Mouse (Mus musculus): ENCODE data around the gene 4931406P16Rik. TPM values are rescaled to one million over a fixed set of nuclear protein-coding genes. Genes with fewer than 3 reads are reported as not detected.
"Not testable (repeated sequence)": the region's sequence is repeated elsewhere in the genome, so short reads cannot be mapped to it uniquely, and the experiment has no call there.

4931406P16Rik gene
- 10 to 100 TPM; 44.7 to 50.9 TPM for total RNA-seq (2021)
- long read RNA-seq, experiment 1, full-length matches to known transcripts = 3 of 13 reads
- long read RNA-seq, experiment 1, partial matches to known transcripts = 7 of 13 reads
- long read RNA-seq, experiment 1, other reads (novel, unspliced or antisense) = 3 of 13 reads
- long read RNA-seq, experiment 2, full-length matches to known transcripts = 3 of 8 reads
- long read RNA-seq, experiment 2, partial matches to known transcripts = 1 of 8 reads
- long read RNA-seq, experiment 2, other reads (novel, unspliced or antisense) = 4 of 8 reads

DNA sequence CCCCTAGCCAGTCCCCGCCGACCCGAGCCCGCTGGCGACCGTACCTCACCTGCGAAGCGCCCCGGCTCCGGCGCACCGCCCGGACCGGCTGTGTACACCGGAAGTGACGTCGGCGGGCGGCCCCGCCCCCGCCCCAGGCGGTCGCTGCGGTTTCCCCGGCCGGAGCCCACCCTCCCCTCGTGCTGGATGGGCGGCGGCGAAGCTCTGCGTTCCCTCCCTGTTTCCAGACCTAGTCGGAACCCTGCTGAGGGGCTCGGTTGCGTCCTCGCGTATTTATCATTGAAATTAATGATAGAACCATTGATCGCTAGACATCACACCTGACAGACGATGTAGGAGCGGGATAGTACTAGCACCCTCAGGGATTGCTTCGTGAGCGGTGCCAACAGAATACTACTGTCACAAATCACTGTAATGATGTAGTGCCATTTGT, at the start of gene 4931406P16Rik:
TSS of gene 4931406P16Rik (minus strand) at position 109 of the 433 bp plus-strand sequence.
- DNase-seq (ENCODE audit: low spot score in 2 of 2) = peak; percentile 85 to 87

GRCm38 (mm10) chr7:34355629-34356028, 42.3 kb upstream of the 4931406P16Rik start:
- peak in 1 of 2 experiments; percentile 22 for DNase-seq (ENCODE audit: low spot score in 2 of 2)

- no peak for DNase-seq (ENCODE audit: low spot score in 2 of 2)
These were observed 38.6 kb upstream of the 4931406P16Rik start for GRCm38 (mm10) chr7:34351997-34352396.

DNA sequence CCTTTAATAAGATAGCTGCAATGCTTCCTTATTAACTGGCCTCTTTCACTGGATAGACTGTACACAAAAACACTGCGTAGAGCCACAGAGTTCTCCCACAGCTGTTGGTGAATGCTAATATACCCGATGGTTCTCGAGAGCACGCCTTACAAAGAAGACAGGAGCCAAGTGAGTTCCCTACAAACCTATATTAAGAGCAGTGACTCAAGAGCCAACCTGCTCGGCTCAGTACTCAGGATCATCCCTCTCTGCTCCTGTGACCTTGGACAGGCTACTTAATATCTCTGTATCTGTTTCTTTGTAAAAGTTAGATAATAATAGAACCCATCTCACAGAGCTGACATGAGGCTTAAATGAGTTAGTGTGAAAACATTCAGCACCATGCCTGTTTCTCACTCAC, 36.8 kb upstream of the 4931406P16Rik start:
- no peak for DNase-seq (ENCODE audit: low spot score in 2 of 2)

DNA sequence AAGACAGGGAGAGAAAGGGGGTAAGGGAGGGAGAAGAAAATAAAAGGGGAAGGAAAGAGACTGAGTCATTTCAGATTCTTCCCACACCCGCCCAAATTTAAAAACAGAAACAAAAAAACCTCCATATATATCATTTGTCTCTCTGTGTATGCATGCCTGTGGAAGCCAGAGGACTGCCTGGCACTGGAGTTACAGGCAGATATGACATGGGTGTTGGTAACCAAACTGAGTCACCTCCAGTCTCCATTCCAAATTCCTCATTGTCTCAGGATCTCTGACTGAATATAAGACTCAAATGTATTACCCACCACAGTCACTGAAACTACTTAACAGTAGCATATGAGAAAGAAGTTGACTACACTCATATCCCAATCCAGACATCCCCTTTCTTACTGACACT, 34.7 kb upstream of the 4931406P16Rik start:
- DNase-seq (ENCODE audit: low spot score in 2 of 2) = no peak

DNA sequence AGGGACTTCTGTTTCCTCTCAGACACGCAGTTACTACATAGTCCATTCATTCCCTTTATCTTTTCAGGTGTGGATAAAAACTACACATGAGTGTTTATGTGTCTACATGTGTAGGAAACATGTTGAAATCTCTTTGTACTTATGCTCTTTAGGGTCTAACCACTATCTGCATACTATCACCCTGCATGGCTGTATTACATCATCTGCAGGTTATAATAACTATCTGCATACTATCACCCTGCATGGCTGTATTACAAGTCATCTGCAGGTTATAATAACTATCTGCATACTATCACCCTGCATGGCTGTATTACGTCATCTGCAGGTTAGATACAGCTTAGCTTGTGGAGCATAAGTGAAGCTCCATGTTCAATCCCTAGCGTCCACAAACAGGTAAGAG, 33.7 kb upstream of the 4931406P16Rik start:
- no peak for DNase-seq (ENCODE audit: low spot score in 2 of 2)

GRCm38 (mm10) chr7:34346505-34346904, 33.2 kb upstream of the 4931406P16Rik start:
- DNase-seq (ENCODE audit: low spot score in 2 of 2) = no peak

DNA sequence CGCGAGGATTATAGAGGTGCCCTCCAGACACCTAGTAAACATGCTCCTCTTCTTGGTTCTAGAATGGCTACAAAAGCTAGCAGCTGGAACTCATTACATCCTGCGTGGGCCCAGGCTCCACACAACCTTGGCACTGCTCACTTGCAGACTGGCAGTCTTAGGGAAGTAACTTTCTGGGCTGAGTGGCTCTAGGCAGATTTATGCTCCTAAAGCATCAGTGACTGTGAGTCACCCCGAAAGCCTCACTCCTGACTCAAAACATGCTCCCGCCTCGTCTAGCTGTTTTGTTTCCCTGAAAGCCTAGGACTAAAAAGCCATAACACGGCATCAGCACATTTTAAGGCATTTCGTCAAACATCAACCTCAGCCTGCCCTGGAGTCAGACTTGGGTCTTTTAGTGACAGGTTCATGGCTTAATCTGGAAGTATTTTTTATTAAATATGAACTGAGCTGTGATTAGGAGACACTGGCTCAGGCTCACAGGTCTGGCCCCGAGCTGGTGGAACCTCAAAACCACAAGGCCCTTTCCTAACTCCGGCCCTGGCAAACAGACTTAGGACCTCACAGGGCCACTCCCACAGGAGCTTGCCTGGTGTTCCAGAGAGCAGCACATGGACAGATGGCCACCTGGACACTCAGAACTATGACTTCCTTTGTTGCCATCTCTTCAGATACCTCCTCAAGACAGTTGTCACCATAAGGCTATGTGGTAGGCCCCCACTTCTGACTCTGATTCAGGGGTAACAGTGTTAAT, 28.9 kb upstream of the 4931406P16Rik start:
- DNase-seq (ENCODE audit: low spot score in 2 of 2) = no peak

GRCm38 (mm10) chr7:34340841-34341240, 27.5 kb upstream of the 4931406P16Rik start:
- no peak for DNase-seq (ENCODE audit: low spot score in 2 of 2)

DNA sequence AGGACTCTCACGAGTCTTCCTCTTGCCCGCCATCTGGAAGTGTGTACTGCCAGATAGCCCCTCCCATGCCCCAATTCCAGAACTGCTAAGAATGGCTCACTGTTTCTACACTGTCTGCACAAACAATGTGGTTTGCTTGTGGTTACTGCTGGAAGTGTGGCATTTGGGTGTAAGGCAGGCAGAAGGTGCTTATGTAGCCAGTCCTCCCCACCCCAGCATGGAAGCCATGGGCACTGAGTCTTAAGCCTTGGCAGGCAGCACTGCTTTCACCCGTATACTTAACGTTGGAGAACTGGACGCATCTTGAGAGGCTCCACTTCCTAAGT, 25.8 kb upstream of the 4931406P16Rik start:
- DNase-seq (ENCODE audit: low spot score in 2 of 2) = no peak

GRCm38 (mm10) chr7:34338445-34339163, 25.3 kb upstream of the 4931406P16Rik start:
- no peak for DNase-seq (ENCODE audit: low spot score in 2 of 2)

DNA sequence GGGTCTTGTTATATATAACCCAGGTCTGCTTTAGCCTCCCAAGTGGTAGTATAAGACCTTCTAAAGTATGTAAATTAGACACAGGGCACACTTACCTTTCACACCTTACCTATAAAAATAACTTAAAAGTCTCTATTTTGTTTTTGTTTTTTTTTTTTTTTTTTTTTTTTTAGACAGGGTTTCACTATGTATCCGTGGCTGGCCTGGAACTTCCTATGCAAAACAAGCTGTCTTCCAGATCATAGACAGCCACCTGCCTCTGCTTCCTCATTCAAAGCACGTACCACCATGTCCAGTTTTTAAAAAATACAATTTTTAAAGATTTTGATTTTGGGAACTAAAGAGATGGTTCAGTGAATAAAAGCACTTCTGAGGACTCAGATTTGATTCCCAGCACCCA, 23.9 kb upstream of the 4931406P16Rik start:
- no peak for DNase-seq (ENCODE audit: low spot score in 2 of 2)

- DNase-seq (ENCODE audit: low spot score in 2 of 2) = not testable (repeated sequence)
These were observed 23.2 kb upstream of the 4931406P16Rik start for GRCm38 (mm10) chr7:34336545-34336944.

DNA sequence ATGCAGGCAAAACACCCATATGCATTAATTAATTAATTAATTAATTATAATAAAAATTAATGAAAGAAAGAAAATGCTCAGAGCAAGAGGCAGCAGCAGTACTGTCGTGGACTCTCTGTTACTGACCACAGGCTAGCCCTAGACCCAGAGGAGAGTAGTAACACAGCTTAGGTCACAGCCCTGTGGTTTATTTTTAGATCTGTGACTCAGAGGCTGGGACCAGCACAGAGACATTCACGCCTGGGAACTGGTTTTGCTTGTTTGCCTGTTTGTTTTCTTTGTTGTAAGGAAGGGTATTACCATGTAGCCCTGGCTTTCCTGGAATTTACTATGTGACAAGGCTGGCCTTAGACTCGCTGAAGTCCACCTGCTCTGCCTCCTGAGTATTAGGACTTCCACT, 14.1 kb upstream of the 4931406P16Rik start:
- DNase-seq (ENCODE audit: low spot score in 2 of 2) = no peak

GRCm38 (mm10) chr7:34324857-34325256, 11.5 kb upstream of the 4931406P16Rik start:
- no peak for DNase-seq (ENCODE audit: low spot score in 2 of 2)

GRCm38 (mm10) chr7:34324005-34324404, 10.7 kb upstream of the 4931406P16Rik start:
- DNase-seq (ENCODE audit: low spot score in 2 of 2) = no peak

DNA sequence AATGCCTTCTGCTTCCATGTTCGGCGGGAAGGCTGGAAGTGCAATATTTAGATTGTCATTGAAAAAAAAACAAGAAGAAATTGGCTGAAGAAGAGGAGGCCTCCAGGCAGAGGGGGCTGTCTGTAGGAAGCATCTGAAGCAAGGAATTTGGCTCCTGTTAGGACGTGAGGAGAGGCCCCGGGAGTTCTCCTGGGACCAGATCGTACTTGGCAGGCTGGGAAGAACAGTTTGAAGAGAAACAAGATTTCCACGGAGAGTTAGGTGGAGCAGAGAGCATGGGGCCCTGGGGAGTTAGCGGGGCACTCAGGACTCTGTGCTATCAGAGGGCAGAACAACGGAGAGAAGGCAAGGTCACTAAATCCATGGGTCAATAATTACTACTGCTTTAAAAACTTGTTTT, 10.0 kb upstream of the 4931406P16Rik start:
- no peak for DNase-seq (ENCODE audit: low spot score in 2 of 2)

- no peak for DNase-seq (ENCODE audit: low spot score in 2 of 2)
These were observed 8.6 kb upstream of the 4931406P16Rik start for GRCm38 (mm10) chr7:34321958-34322357.

DNA sequence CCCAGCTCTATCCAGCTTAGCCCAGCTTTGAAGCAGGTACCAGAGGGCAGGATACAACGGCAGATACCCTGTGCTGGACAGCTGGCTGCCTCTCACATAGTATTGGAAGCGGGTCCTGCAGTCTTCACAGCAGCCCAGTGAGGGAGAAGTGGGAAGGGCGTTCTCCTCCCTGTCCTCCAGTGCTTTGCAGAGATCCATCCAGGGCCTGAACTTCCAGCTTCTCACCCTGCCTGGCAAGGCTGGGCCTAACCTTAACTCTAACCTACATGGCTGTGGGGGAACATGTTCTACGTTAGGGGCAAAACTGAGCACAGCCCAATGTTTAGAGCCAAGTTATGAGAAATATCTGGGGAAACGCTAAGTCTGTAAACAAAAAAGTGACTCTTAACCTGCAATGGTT, 7.8 kb upstream of the 4931406P16Rik start:
- DNase-seq (ENCODE audit: low spot score in 2 of 2) = no peak

- DNase-seq (ENCODE audit: low spot score in 2 of 2) = peak in 1 of 2 experiments; percentile 38
These were observed 6.6 kb upstream of the 4931406P16Rik start for GRCm38 (mm10) chr7:34319957-34320356.

- DNase-seq (ENCODE audit: low spot score in 2 of 2) = no peak
These were observed 5.8 kb upstream of the 4931406P16Rik start for GRCm38 (mm10) chr7:34319123-34319522.

GRCm38 (mm10) chr7:34317901-34318476, 4.6 kb upstream of the 4931406P16Rik start:
- DNase-seq (ENCODE audit: low spot score in 2 of 2) = peak; percentile 19 to 42

Data from layer of hippocampus, postnatal 14 days (tissue).